Mouse (Mus musculus) heart, postnatal 0 days (tissue): Measurements from ENCODE around the gene Cxcr3. TPM values are rescaled to one million over a fixed set of nuclear protein-coding genes. Genes with fewer than 3 reads are reported as not detected.

Source experiments
- ATAC-seq: fragments of 200-750 bp; cut with Nextera tagmentation; 2 replicates; pipeline ENCODE4 v1.8.0; 2017; ENCODE audit warnings: low read depth, moderate number of reproducible peaks, moderate library complexity; ENCODE audit not compliant: insufficient read depth
- DNase-seq: peaks from one replicate; pipeline ENCODE4 v3.0.0-alpha.2; 2016; ENCODE audit warnings: low spot score
- H3K27ac ChIP-seq: fragments of 300-500 bp; sonication (generic); 2 replicates; pipeline ENCODE4 v1.5.1; 2014; ENCODE audit warnings: low read depth, mild to moderate bottlenecking
- H3K27me3 ChIP-seq: fragments of 300-500 bp; sonication (generic); 2 replicates; pipeline ENCODE4 v1.6.1; 2014; ENCODE audit warnings: low read length, mixed read lengths; ENCODE audit not compliant: control insufficient read depth, insufficient read depth
- H3K36me3 ChIP-seq: fragments of 300-500 bp; sonication (generic); replicated peaks from 2 replicates; pipeline ENCODE4 v1.6.1; 2014; ENCODE audit warnings: low read length, mixed read lengths; ENCODE audit not compliant: control insufficient read depth, insufficient read depth
- H3K4me1 ChIP-seq: fragments of 300-500 bp; sonication (generic); 2 replicates; pipeline ENCODE4 v1.6.1; 2014; ENCODE audit warnings: antibody characterized with exemption; ENCODE audit not compliant: control insufficient read depth, insufficient read depth
- H3K4me2 ChIP-seq: fragments of 300-500 bp; sonication (generic); 2 replicates; pipeline ENCODE4 v1.6.1; 2014; ENCODE audit warnings: low read depth, mild to moderate bottlenecking, low read length, moderate library complexity
- H3K4me3 ChIP-seq: fragments of 300-500 bp; sonication (generic); 2 replicates; pipeline ENCODE4 v1.5.1; 2014; ENCODE audit warnings: low read depth, low read length
- H3K9ac ChIP-seq: fragments of 300-500 bp; sonication (generic); replicated peaks from 2 replicates; pipeline ENCODE4 v1.6.1; 2014; ENCODE audit warnings: low read depth, low read length, mixed read lengths
- H3K9me3 ChIP-seq: fragments of 300-500 bp; sonication (generic); replicated peaks from 2 replicates; pipeline ENCODE4 v1.6.1; 2016; ENCODE audit warnings: low read length; ENCODE audit not compliant: control insufficient read depth
- CTCF ChIP-seq: IDR thresholded peaks from 2 replicates; pipeline ENCODE4 v1.5.1; 2016; ENCODE audit warnings: antibody characterized with exemption, control low read depth, low read depth
- EP300 ChIP-seq: IDR thresholded peaks from 2 replicates; pipeline ENCODE4 v1.6.1; 2016; ENCODE audit warnings: antibody characterized with exemption, low read depth
- WGBS: fragments of 180-500 bp; shearing (Covaris S2); extraction: QIAGEN DNeasy Blood & Tissue Kit; methylation state at CpG from one replicate; pipeline ENCODE4 v1.1.7; 2014; 5-methylcytosine and 5-hydroxymethylcytosine counted together
- polyA plus RNA-seq: library from polyadenylated mRNA; unstranded; fragments of >200 nt; fragmentation: Nextera tagmentation; extraction: Ambion mirVana; gene quantifications from 2 replicates; pipeline ENCODE4 v1.2.1, GENCODE M21; 2015
- total RNA-seq: library from RNA; depleted of rRNA; stranded (reverse); fragments of >200 nt; gene quantifications from 2 replicates; pipeline ENCODE4 v1.2.3, GENCODE M21; 2014; ENCODE audit warnings: low replicate concordance

Gene Cxcr3
- total and polyA plus RNA-seq, 2 experiments from 2014 or later: 0.16 TPM; not detected in 1

DNA sequence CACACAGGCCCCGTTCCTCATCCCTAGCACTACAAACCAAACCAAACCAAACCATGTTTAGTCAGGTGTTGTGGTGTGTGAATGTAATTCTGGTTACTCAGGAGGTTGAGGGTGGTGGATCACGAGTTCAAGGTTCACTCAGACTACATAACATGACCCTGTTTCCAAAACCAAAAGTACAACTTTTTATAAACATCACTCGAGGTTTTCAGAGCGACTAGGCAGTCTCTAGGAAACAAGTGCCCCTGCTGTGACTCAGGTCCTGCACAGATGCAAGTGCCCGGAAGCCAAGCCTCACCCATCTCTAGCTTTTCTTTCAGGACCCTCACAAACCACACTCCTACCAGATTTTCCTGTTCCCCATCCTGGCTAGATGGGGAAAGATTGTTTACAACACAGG lies 30.6 kb upstream of the Cxcr3 start:
- H3K27ac ChIP-seq: no peak overlapping the region
- TF ChIP-seq EP300 (no peak), CTCF (no peak)
- WGBS: 71% methylated on average over 5 of the region's 5 CpGs
- H3K4me1 ChIP-seq: no peaks in the 10 kb centered on the region
- no peaks in the 10 kb centered on the region for H3K9me3 ChIP-seq
- DNase-seq (no peak), ATAC-seq (no peak)
- H3K27me3 ChIP-seq: no peaks in the 10 kb centered on the region
- H3K36me3 ChIP-seq: no peaks in the 10 kb centered on the region
- no peak overlapping the region for H3K4me2 ChIP-seq
- H3K4me3 ChIP-seq: no peak overlapping the region
- H3K9ac ChIP-seq: no peak overlapping the region

DNA sequence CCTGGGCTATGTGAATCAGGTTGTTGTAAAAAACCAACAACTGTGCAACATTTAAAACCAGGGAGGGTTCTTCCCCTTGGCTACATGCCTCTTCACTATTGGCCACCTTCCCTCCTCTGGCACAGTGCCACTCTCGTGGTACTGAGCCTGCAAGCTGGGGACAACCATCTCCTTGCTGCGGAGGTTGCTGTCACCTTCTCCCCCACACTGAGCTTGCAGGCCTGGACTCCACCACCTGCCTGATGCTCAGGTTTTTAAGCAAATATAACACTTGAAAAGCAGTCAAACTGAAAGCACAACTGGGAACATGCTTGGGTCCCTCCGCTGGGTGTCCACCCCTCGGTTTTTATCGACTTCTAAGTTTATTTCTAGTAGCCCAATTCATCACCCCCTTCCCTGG lies 20.4 kb upstream of the Cxcr3 start:
- Histone ChIP-seq H3K4me1 (no peaks in the 10 kb centered on the region), H3K36me3 (no peaks in the 10 kb centered on the region), H3K27me3 (no peaks in the 10 kb centered on the region), H3K4me3 (no peak overlapping the region), H3K9ac (no peak overlapping the region), H3K4me2 (no peak overlapping the region), H3K9me3 (no peaks in the 10 kb centered on the region), H3K27ac (no peak overlapping the region)
- WGBS: 49% methylated on average over 5 of the region's 5 CpGs
- ATAC-seq (no peak), DNase-seq (no peak)
- TF ChIP-seq CTCF (no peak), EP300 (no peak)

DNA sequence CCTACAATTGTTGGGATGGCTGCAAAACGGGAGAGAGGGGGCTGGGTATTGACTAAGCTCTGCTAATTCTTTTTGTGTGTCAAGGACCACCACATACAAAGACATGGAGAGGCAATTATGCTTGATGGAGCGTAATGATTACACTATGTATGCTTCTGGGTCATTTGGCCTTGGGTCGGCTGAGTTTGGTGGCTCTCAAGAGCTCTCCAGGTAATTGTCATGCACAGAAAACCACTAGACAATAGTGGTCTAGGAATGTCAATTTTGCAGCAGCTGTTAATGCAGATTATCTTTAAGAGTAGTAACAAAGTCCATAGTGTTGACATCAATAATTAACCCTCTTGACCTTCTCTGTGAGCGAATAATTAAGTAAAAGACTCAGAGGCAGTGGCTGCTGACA lies 16.1 kb upstream of the Cxcr3 start:
- Histone ChIP-seq H3K4me1 (no peaks in the 10 kb centered on the region), H3K4me3 (no peak overlapping the region), H3K4me2 (no peak overlapping the region), H3K9me3 (no peaks in the 10 kb centered on the region), H3K9ac (no peak overlapping the region), H3K27ac (no peak overlapping the region), H3K27me3 (no peaks in the 10 kb centered on the region), H3K36me3 (no peaks in the 10 kb centered on the region)
- ATAC-seq: no peak
- DNase-seq: no peak
- TF ChIP-seq CTCF (no peak), EP300 (no peak)
- WGBS: 68% methylated on average over 4 of the region's 4 CpGs

DNA sequence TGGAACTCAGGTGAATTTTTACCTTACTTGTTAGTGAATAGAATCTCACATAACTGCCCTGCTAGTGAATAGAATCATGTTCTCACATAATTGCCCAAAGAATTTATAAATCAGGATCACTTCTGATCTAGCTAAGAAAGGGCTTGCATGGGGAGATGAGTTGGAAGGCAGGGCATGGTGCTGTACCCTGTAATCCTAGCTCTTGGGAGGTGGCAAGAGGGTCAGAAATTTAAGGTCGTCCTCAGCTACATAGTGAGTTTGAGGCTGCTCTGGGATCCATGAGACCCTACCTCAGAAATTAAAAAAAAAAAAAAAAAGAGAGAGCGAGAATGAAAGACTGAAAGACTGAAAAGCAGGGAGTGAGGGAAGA lies 7.0 kb upstream of the Cxcr3 start:
- whole genome bisulfite sequencing: 79% methylated on average over 2 of the region's 2 CpGs
- ATAC-seq: no peak

DNA sequence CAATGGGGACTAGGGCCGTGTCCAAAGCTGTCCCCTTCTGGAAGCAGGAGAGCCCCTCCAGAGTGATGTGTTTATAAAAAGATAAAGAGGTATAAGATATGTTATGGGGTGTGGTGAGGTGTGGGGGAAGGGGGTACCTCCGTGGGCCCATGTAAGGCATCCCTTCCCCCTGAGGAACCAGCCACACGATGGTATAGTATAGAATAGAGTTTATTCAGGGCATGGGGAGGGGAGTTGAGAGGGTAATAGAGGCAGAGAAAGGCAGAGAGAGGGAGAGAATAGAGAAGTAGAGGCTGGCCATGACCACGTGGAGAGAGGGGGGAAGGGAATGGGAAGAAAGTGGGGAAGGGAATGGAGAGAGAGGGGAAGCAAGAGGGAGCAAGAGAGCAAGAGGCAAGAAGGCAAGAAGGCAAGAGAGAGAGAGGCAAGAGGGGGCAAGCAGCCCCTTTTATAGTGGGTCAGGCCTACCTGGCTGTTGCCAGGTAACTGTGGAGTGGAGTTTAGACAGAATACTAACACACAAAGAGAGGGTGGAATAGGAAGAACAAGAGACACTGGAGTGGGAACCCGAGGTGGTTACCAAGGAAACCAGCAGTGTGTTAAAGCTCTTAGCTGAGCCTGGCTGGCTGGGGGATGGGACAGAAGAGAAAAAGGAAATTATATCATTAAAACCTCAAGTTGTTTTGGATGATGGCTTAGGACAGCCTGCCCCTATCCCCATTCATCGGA lies 6.4 kb upstream of the Cxcr3 start:
- Histone ChIP-seq H3K4me1 (no peaks in the 10 kb centered on the region), H3K27me3 (no peaks in the 10 kb centered on the region), H3K27ac (no peak overlapping the region), H3K9me3 (no peaks in the 10 kb centered on the region), H3K9ac (no peak overlapping the region), H3K4me2 (no peak overlapping the region), H3K4me3 (no peak overlapping the region), H3K36me3 (no peaks in the 10 kb centered on the region)
- no peak for TF ChIP-seq EP300
- ATAC-seq (no peak), DNase-seq (no peak)
- 48% methylated on average over 6 of the region's 6 CpGs for WGBS

More for the DNA sequence above, 7.0 kb upstream of the Cxcr3 start:
- TF ChIP-seq CTCF: no peak
- TF ChIP-seq EP300: no peak
- Histone ChIP-seq H3K9me3 (no peaks in the 10 kb centered on the region), H3K27me3 (no peaks in the 10 kb centered on the region), H3K9ac (no peak overlapping the region), H3K27ac (no peak overlapping the region), H3K4me3 (no peak overlapping the region), H3K36me3 (no peaks in the 10 kb centered on the region), H3K4me1 (no peaks in the 10 kb centered on the region), H3K4me2 (no peak overlapping the region)
- no peak for DNase-seq

DNA sequence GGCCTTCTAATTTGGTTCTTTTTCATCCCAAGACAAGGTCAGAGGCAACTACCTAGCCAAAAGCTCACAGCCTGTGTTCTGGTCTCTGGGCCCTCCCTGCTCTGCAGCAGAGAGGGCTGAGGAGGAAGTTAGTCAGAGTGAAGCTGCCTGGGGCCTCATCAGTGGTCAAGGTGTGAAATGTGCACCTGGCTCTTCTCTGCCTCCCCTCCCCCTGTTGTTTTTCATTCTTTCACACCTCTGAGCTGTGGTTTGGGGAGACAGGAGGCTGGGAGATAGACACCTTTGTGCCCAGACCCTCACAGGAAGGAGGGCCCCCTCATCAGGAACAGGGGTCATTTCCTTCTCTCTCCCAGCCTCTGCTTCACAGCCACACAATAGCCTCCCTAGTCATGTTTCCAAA lies 3.1 kb upstream of the Cxcr3 start:
- no peak overlapping the region for H3K4me2 ChIP-seq
- H3K9ac ChIP-seq: no peak overlapping the region
- H3K36me3 ChIP-seq: no peaks in the 10 kb centered on the region
- ATAC-seq (no peak), DNase-seq (no peak)
- TF ChIP-seq CTCF (no peak), EP300 (no peak)
- H3K27ac ChIP-seq: no peak overlapping the region
- H3K4me1 ChIP-seq: no peaks in the 10 kb centered on the region
- no peak overlapping the region for H3K4me3 ChIP-seq
- no peaks in the 10 kb centered on the region for H3K27me3 ChIP-seq
- H3K9me3 ChIP-seq: no peaks in the 10 kb centered on the region
